Mouse (Mus musculus): Measurements from ENCODE around the gene Ankrd33b.

Ankrd33b gene

GRCm38 (mm10) chr15:31299258-31299917 lies 68.1 kb downstream of the Ankrd33b start:
- no peak for DNase-seq

GRCm38 (mm10) chr15:31297777-31298137 lies 69.8 kb downstream of the Ankrd33b start:
- DNase-seq = no peak

GRCm38 (mm10) chr15:31296882-31297776 lies 70.4 kb downstream of the Ankrd33b start:
- no peak for DNase-seq

GRCm38 (mm10) chr15:31294311-31294710 lies 73.2 kb downstream of the Ankrd33b start:
- no peak for DNase-seq

DNA sequence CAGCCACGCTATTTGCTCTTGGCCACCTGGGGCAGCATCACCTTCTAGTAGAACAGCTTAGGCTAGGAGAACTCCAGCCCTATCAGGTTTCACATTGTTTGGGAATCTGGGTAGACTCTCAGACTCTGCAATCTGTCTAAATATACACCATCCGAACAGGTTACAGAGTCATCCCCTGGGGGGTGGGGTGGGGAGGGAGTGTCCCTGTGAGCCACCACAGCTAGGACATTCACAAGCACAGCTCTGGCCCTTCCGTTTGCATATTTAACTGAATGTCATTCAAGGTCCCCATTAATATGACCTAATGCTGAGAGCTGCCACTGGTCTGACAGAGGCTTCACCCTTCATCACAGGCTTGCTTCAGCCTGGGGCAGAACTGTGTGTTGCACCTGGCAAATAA lies 74.9 kb downstream of the Ankrd33b start:
- no peak for DNase-seq

- no peak for DNase-seq
Measured at GRCm38 (mm10) chr15:31285695-31286094, 81.8 kb downstream of the Ankrd33b start.

DNA sequence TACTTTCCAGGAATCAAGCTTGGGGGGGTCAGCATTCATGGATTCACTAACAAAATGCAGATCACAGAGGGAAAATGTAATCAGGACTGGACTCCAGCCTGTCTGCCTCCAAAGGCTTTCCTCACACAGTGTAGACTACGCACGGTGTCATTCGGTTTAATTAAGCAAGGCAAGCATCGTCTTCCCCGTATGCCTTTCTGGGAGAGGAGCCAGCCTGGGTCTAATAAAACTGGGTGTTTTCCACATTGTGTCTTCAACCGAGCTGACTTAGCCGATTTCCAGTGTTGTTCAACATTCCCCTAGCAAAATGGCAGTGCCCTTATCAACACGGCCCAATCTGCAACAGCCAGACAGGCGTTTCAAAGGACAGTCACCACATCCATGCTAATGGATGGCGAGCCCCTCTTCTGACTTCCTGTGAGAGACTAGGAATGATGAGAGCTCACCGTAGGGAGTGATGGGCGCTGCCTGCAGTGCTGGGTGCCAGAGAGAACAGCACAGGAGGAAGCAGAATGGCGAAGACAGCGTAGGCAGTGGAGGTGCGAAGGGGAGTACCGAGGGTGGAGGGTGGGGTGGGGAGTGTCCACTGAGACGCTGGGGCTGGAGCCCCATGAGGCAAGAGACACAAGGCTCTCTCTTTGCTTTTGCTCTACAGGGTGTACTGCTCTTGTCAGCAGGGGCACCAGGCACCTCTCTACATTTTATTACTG lies 82.4 kb downstream of the Ankrd33b start:
- no peak for DNase-seq

GRCm38 (mm10) chr15:31284142-31284541 lies 83.4 kb downstream of the Ankrd33b start:
- DNase-seq = no peak

DNA sequence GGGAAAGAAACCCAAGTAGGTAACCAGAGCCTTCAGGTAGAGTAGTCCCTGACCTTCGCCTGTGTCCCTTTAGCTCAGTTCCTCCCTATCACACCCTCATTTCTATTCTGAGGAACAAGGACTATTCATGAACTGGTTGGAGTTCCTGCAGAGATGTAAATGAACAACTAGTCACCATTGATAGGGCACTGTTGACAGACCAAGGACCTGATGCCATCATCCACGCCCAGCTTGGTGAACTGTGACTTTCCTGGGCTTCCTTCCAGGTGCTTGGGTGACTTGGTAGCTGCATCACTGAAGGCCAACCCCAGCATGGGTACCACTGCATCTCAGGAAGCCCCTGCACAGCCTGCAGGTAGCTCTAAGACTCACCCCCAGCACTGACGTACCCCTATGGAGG lies 85.2 kb downstream of the Ankrd33b start:
- DNase-seq = no peak

- no peak for DNase-seq
Measured at GRCm38 (mm10) chr15:31281830-31282229, 85.7 kb downstream of the Ankrd33b start.

DNA sequence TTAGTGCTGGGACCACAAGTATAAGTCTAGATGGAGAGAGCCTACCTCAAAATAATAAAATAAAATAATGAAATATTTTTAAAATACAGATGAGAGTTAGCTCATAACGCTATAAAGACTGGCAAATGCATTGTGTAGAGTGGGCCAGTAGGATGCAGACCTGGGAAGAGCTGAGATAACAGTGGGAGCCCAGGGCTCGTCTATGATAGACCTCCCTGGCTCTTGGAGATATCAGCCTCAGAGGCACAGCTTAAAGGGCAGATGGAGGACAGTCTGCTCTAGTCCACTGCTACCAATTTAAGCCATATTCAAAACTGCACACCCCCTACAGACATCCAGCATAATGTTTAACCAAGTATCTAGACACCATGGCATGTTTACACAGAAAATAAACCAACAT lies 86.8 kb downstream of the Ankrd33b start:
- no peak for DNase-seq

DNA sequence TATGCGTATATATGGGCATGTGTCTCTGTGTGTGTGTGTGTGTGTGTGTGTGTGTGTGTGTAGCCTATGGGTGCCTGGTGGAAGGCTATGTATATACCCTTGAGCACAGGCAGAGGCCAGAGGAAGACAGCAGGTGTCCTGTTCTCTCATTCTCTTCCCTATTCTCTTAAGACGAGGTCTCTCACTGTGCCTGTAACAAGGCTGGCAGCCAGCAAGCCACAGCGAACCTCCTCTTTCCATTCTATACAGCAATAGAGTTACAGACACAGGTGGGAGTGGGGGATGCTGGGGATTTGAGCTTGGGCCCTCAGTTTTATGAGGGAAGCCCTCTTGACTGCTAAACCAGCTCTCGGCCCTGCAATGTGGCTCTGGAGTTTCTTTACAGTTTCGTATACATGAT lies 87.5 kb downstream of the Ankrd33b start:
- no peak for DNase-seq

- DNase-seq = no peak
Measured at GRCm38 (mm10) chr15:31279577-31280004, 87.9 kb downstream of the Ankrd33b start.

GRCm38 (mm10) chr15:31279120-31279519 lies 88.4 kb downstream of the Ankrd33b start:
- DNase-seq = no peak

DNA sequence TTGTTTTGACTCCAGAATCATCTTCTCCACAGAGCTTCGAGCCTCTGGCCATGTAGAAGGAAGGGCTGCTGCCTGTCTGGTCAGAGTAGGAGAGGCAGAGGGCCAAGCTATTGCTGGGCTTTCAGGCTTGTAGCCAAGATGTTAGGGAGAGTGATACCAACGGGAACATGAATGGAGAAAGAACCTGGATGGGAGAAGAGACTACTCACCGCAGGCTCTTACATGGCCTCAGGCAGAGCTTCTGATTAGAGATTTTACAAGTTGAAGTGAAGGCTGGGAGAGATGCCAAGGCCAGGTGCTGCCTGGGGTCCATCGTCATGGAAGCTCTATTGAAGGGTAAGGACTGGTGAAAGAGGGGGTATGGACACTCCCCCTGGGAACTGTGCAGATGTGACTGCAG lies 89.4 kb downstream of the Ankrd33b start:
- DNase-seq = no peak

DNA sequence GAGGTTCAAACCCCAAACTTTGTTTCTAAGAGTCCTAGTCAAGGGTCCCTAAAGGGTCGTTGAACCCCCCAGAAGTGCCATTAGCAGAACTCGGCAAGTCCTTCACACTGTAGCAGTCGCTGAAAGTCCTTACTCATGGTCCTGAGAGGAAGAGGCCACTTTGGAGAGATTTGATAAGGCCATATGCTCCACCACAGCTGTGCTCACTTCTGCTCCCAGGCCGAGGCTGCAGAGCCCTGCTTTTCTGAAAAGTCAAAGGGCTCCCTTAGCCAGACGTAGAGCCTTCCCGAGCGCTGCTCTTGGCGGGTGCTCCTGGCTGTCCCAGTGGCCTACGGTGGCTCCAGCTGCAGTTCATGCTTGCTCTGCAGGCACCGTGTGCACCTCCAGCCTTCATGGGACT lies 94.0 kb downstream of the Ankrd33b start:
- DNase-seq = no peak

DNA sequence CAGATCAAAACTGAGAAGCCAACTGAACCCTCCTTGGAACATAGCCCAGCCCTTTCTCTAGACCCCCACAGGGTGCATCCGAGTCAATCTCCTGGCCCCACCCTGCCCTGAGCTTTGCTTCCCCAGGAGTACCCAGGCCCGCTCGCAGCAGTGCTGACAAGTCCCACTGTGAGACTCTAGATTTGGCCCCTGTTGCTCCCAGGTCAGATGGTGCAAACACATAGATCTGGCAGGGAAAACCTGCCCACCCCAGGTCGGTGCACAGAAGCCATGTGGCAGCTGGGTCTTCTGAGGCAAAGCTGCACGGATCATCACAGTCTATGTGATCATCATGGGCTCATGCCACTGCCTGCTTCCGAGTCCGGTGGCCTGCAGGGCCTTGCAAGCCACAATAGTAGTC lies 94.8 kb downstream of the Ankrd33b start:
- DNase-seq = no peak

- DNase-seq = no peak
Measured at GRCm38 (mm10) chr15:31269558-31269957, 98.0 kb downstream of the Ankrd33b start.

DNA sequence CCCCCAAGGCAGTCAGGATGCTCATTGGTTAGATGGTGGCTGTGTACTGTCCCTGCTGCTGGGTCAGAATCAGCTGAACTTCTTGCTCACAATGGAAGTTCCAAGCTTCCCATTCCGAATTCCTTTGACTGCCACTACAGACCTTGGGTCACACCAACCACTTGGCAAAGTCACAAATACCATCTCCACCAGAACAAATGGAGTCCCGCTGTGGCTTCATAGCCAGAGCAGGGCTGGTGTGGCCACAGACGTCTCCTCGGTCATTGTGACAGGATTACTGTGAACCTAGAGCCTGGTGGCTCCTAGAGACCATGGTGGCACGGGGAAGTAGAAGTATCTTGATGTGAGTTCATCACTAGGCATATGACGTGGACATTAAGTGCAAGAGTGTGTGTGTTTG lies 99.4 kb downstream of the Ankrd33b start:
- no peak for DNase-seq

DNA sequence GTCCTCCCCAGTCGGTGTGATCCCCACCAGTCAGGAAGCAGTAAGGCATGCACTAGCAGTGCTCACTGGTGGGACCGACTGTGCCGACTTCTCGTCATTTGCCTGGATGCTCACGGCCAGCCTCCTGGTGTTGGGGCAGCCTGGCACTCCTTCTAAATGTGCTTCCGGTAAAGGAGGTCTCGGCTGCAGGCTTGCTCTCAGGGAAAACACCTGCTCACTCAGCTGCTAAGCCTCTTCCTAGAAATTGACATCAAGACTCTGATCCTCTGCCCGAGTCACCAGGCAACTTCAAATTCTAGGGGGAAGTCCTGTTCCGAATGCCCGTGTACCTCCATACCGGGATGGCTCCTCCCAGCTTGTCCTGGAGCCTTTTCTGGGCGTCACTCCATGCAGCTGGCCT lies 101.7 kb downstream of the Ankrd33b start:
- no peak for DNase-seq

- no peak for DNase-seq
Measured at GRCm38 (mm10) chr15:31265404-31265803, 102.1 kb downstream of the Ankrd33b start.

DNA sequence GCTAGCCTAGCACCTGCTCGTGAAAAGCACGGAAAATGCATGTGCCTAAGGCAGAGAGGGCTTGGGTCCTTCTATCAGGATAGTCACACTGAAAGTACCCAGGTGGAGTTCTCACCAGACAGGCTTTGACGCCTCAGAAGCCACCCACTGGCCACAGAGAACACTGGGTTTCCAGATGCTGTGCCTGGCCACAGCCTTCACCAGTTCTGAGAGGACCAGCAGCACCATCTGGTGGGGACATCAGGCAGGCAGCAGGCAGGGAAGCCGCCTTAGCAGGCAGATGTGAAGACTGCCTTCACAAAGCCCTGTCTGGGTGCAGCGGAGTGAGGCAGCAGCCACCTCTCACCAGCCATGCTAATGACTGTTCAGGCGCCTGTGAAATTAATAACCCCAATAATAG lies 102.7 kb downstream of the Ankrd33b start:
- peak; percentile 28 to 43 for DNase-seq

DNA sequence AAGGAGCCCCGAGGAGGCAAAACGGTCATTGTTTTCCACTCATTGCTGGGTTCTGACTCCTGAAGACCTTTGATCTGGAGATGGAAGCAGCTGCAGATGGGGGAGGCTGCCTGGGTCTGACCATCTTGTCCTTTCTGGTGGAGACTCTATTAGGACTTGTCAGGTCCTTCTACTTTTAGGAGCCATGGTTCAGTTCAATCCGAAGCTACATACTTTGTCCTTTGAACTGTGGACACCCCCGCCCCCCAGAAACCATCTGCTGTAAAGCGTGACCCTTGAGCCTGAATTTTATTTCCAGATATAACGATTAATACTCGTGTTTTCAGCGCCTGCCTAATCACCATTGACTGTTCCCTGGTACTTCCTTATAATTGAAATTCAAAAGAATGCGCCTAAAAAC lies 105.2 kb downstream of the Ankrd33b start:
- no peak for DNase-seq

- DNase-seq = no peak
Measured at GRCm38 (mm10) chr15:31261094-31261493, 106.4 kb downstream of the Ankrd33b start.

Data from thymus, adult 18-20 months (tissue).